Mouse (Mus musculus) heart, adult 11 months (tissue): ENCODE measurements around the gene Zfp747.
A peak's percentile ranks its signal among the peaks of the same experiment; 100 is the strongest.
"Not testable (repeated sequence)": the region's sequence is repeated elsewhere in the genome, so short reads cannot be mapped to it uniquely, and the experiment has no call there.

Source experiments
- DNase-seq: peaks from one replicate; pipeline ENCODE4 v3.0.0; 2022

Zfp747 gene

GRCm38 (mm10) chr7:127371213-127371612, 4.6 kb downstream of the Zfp747 start:
- no peak for DNase-seq

GRCm38 (mm10) chr7:127366249-127366648, 9.6 kb downstream of the Zfp747 start:
- DNase-seq = no peak

- DNase-seq = peak; percentile 96
Observed at GRCm38 (mm10) chr7:127364166-127364565, 11.7 kb downstream of the Zfp747 start.

GRCm38 (mm10) chr7:127363475-127363921, 12.4 kb downstream of the Zfp747 start:
- DNase-seq = no peak

- not testable (repeated sequence) for DNase-seq
Observed at GRCm38 (mm10) chr7:127362418-127362817, 13.4 kb downstream of the Zfp747 start.

GRCm38 (mm10) chr7:127361449-127361848, 14.4 kb downstream of the Zfp747 start:
- DNase-seq = peak; percentile 89

- DNase-seq = no peak
Observed at GRCm38 (mm10) chr7:127360265-127360664, 15.6 kb downstream of the Zfp747 start.

GRCm38 (mm10) chr7:127358472-127358871, 17.4 kb downstream of the Zfp747 start:
- no peak for DNase-seq

- DNase-seq = no peak
Observed at GRCm38 (mm10) chr7:127357871-127358270, 18.0 kb downstream of the Zfp747 start.

- DNase-seq = no peak
Observed at GRCm38 (mm10) chr7:127355796-127356195, 20.1 kb downstream of the Zfp747 start.

GRCm38 (mm10) chr7:127351230-127352004, 24.4 kb downstream of the Zfp747 start:
- peak; percentile 75 for DNase-seq

GRCm38 (mm10) chr7:127346676-127347075, 29.2 kb downstream of the Zfp747 start:
- DNase-seq = peak; percentile 93

GRCm38 (mm10) chr7:127345512-127346325, 30.1 kb downstream of the Zfp747 start, which contains the start of gene Zfp768:
Zfp768 (minus strand) TSS chr7:127345589.
- DNase-seq = peak; percentile 100

- no peak for DNase-seq
Observed at GRCm38 (mm10) chr7:127345092-127345491, 30.8 kb downstream of the Zfp747 start.

- peak; percentile 90 for DNase-seq
Observed at GRCm38 (mm10) chr7:127344371-127344770, 31.5 kb downstream of the Zfp747 start.

- peak; percentile 92 for DNase-seq
Observed at GRCm38 (mm10) chr7:127343351-127344019, 32.4 kb downstream of the Zfp747 start.

- no peak for DNase-seq
Observed at GRCm38 (mm10) chr7:127342888-127343287, 33.0 kb downstream of the Zfp747 start.

- peak; percentile 84 for DNase-seq
Observed at GRCm38 (mm10) chr7:127342332-127342731, 33.5 kb downstream of the Zfp747 start.

- DNase-seq = peak; percentile 77
Observed at GRCm38 (mm10) chr7:127341861-127342260, 34.0 kb downstream of the Zfp747 start.

GRCm38 (mm10) chr7:127341356-127341755, 34.5 kb downstream of the Zfp747 start:
- peak; percentile 81 for DNase-seq

- no peak for DNase-seq
Observed at GRCm38 (mm10) chr7:127337636-127338035, 38.2 kb downstream of the Zfp747 start.

GRCm38 (mm10) chr7:127335604-127336003, 40.2 kb downstream of the Zfp747 start:
- no peak for DNase-seq

GRCm38 (mm10) chr7:127333240-127333639, 42.6 kb downstream of the Zfp747 start:
- DNase-seq = peak; percentile 69
